Mouse (Mus musculus) hindbrain, embryonic 14.5 days (tissue): ENCODE measurements around the gene Actl10. TPM values are rescaled to one million over a fixed set of nuclear protein-coding genes. Genes with fewer than 3 reads are reported as not detected.

Experiments used
- ATAC-seq: fragments of 200-750 bp; cut with Nextera tagmentation; 2 replicates; pipeline ENCODE4 v1.8.0; 2017; ENCODE audit warnings: moderate number of reproducible peaks, mild to moderate bottlenecking, moderate TSS enrichment, moderate library complexity; ENCODE audit not compliant: low FRiP score
- DNase-seq: peaks from one replicate; pipeline ENCODE4 v3.0.0-alpha.2; 2015; ENCODE audit warnings: low spot score
- H3K27ac ChIP-seq: fragments of 300-500 bp; sonication (generic); 2 replicates; pipeline ENCODE4 v1.5.1; 2014; ENCODE audit warnings: mild to moderate bottlenecking, moderate library complexity
- H3K27me3 ChIP-seq: fragments of 300-500 bp; sonication (generic); 2 replicates; pipeline ENCODE4 v1.6.1; 2014; ENCODE audit warnings: mild to moderate bottlenecking, low read length, mixed read lengths; ENCODE audit not compliant: control insufficient read depth, insufficient read depth
- H3K36me3 ChIP-seq: fragments of 300-500 bp; sonication (generic); replicated peaks from 2 replicates; pipeline ENCODE4 v1.6.1; 2014; ENCODE audit not compliant: control insufficient read depth, insufficient read depth
- H3K4me1 ChIP-seq: fragments of 300-500 bp; sonication (generic); replicated peaks from 2 replicates; pipeline ENCODE4 v1.6.1; 2014; ENCODE audit warnings: antibody characterized with exemption, low read length, mixed read lengths; ENCODE audit not compliant: control insufficient read depth, insufficient read depth
- H3K4me2 ChIP-seq: fragments of 300-500 bp; sonication (generic); replicated peaks from 2 replicates; pipeline ENCODE4 v1.6.1; 2014; ENCODE audit warnings: mild to moderate bottlenecking, moderate library complexity
- H3K4me3 ChIP-seq: fragments of 300-500 bp; sonication (generic); replicated peaks from 2 replicates; pipeline ENCODE4 v1.5.1; 2014; ENCODE audit warnings: mild to moderate bottlenecking, low read length
- H3K9ac ChIP-seq: fragments of 300-500 bp; sonication (generic); 2 replicates; pipeline ENCODE4 v1.6.1; 2014
- H3K9me3 ChIP-seq: fragments of 300-500 bp; sonication (generic); 2 replicates; pipeline ENCODE4 v1.6.1; 2016; ENCODE audit warnings: low read length; ENCODE audit not compliant: control insufficient read depth
- WGBS: fragments of 180-500 bp; shearing (Covaris S2); extraction: QIAGEN DNeasy Blood & Tissue Kit; methylation state at CpG from one replicate; pipeline ENCODE4 v1.1.7; 2014; 5-methylcytosine and 5-hydroxymethylcytosine counted together
- polyA plus RNA-seq: library from polyadenylated mRNA; unstranded; fragments of >200 nt; fragmentation: Nextera tagmentation; extraction: Ambion mirVana; gene quantifications from 2 replicates; pipeline ENCODE4 v1.2.1, GENCODE M21; 2014

Gene Actl10
- polyA plus RNA-seq, 1 experiment from 2014 or later: 0.12 TPM

DNA sequence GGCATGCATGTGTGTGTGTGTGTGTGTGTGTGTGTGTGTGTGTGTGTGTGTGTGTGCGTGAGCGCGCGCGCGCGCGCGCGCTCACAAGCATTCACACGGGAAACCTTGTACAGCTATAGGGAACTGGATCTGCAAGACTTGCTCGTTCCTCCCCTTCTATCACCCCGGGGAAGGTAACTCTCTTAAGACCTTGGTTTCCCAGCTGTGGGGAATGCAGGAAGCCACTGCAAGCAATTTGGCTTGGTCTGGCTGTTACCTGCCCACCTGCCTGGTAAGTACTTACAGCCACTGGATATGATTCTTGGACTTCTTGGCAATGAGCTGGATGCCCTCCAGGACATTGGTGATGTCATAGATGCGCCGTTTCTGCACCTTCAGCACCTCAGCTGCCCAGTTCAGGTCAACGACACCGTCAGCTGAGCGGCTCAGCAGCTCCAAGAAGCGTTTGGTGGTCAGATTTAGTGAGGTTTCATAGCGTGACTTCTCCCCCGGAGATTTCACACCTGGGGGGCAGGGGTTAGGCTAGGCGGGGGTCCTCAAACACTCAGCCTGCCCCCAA is 12.1 kb downstream of the Actl10 start:
- DNase-seq (no peak), ATAC-seq (no peak)
- H3K4me1 ChIP-seq: peaks cover 8% of the 10 kb centered on the region; the same call in 1 of the 2 replicates
- no peaks in the 10 kb centered on the region for H3K27me3 ChIP-seq
- WGBS: 91% methylated on average over 22 of the region's 22 CpGs
- H3K4me3 ChIP-seq: no peak overlapping the region
- H3K9me3 ChIP-seq: no peaks in the 10 kb centered on the region
- peaks cover 9% of the 10 kb centered on the region for H3K36me3 ChIP-seq
- no peak overlapping the region for H3K4me2 ChIP-seq
- H3K9ac ChIP-seq: no peak overlapping the region
- no peak overlapping the region for H3K27ac ChIP-seq

DNA sequence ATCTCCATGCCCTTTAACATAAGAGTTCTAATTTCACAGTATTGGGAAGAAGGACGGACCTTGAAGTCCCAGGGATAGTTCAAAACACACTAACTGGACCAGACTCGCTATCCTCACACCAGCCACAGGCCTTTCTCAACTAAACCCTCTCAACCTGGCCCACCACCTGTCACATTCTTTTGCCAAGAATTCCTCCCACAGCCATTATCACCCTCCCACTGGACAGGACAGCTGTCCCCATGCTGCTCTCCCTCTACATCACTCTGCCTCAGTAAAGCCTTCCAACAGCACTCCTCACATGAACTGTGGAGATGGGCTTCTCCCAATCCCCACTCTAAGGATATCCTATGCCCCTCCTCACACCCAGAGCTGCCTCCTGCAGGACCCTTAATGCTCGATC is 14.0 kb downstream of the Actl10 start:
- ATAC-seq: no peak
- no peak overlapping the region for H3K27ac ChIP-seq
- no peaks in the 10 kb centered on the region for H3K9me3 ChIP-seq
- no peak overlapping the region for H3K4me3 ChIP-seq
- 0 out of 2 replicates have a peak, but pooled peaks cover 4% of the 10 kb centered on the region for H3K4me1 ChIP-seq
- peaks cover 9% of the 10 kb centered on the region for H3K36me3 ChIP-seq
- DNase-seq: no peak
- H3K27me3 ChIP-seq: no peaks in the 10 kb centered on the region
- 72% methylated on average over 3 of the region's 3 CpGs for WGBS
- no peak overlapping the region for H3K4me2 ChIP-seq
- H3K9ac ChIP-seq: no peak overlapping the region

DNA sequence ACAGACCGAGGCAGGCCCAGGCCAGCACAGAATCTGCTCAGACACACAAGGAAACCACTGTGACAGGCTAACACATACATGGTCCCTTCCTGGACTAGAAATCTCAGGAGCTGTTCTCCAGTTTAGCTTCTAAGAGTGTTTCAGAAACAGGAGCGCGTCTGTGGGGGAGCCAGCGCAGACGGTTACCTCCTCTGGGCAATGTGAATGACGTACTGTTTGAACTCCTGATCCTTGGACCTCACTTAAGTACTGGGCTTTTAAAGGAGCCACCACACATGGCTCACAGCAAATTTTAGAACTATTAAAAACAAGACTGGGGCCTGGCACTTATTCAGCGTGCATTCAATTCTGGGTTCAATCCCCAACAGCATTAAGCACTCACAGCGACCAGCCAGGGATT is 15.1 kb downstream of the Actl10 start:
- H3K9ac ChIP-seq: no peak overlapping the region
- DNase-seq: no peak
- H3K4me2 ChIP-seq: no peak overlapping the region
- 45% methylated on average over 8 of the region's 8 CpGs for WGBS
- no peak overlapping the region for H3K27ac ChIP-seq
- H3K4me3 ChIP-seq: no peak overlapping the region
- no peaks in the 10 kb centered on the region for H3K27me3 ChIP-seq
- ATAC-seq: no peak
- no peaks in the 10 kb centered on the region for H3K9me3 ChIP-seq
- H3K4me1 ChIP-seq: 0 out of 2 replicates have a peak, but pooled peaks cover 4% of the 10 kb centered on the region
- peaks cover 9% of the 10 kb centered on the region; the same call in 1 of the 2 replicates for H3K36me3 ChIP-seq

DNA sequence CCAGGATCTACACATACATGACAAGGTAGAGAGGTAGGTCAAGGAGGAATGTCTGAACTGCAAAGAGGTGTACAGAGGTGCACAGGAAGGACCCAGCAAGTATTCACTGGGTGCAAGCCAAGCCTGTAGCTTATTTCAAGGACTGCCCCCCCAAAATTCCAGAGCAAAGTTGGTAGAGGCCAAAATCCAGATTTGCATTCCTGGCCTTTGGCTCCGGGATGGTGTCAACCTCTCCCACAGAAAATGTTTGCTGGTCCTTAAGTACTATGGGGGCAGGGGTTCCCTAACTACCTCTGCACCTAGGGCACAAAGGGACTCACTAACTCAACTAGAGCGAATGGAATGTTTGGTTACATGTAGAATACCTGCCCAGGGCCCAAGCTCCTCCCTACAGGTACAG is 16.2 kb downstream of the Actl10 start:
- 65% methylated on average over 2 of the region's 2 CpGs for WGBS
- no peak for ATAC-seq
- Histone ChIP-seq H3K9ac (no peak overlapping the region), H3K4me1 (0 out of 2 replicates have a peak, but pooled peaks cover 4% of the 10 kb centered on the region), H3K9me3 (no peaks in the 10 kb centered on the region), H3K27me3 (no peaks in the 10 kb centered on the region), H3K36me3 (peaks cover 8% of the 10 kb centered on the region; the same call in 1 of the 2 replicates), H3K4me3 (no peak overlapping the region), H3K27ac (peak overlapping the region; percentile 47; the same call in 1 of the 2 replicates), H3K4me2 (peak overlapping the region; percentile 94)
- DNase-seq: no peak

DNA sequence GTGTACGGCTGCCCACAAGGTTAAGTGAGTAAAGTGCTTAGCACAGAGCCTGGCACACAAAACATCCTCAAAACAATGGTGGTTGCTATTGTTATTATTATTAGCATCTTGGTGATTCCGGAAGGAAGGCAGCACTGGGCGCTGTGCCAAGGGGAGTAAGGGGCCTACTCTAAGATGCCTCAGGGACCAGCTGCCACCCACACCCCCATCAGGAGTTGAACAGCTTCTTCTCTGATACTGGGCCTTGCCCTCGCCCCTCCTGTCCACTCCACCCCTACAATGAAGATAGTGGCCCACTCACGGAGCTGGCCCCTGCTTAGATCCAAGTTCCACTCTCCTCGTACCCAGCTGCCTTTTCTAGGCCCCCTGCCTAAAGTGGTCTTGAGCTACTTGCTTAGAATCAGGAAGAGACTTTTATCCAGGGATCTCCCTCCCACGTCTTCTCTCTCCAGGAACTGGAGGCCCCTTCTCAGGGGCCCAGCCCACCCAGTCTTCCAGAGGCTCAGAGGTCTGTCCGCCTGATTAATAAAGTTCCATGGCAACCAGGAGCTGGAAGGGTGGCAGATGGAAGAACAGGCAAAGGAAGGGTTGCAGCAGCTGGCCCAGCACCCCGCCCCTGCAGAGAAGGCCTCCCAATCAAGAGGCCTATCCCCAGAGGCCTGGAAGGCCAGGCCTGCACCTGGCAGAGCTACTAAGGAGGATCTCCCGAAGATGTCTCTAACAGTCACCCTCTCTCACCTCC is 16.9 kb downstream of the Actl10 start:
- no peak overlapping the region for H3K9ac ChIP-seq
- H3K4me3 ChIP-seq: peak overlapping the region; percentile 74
- H3K36me3 ChIP-seq: 0 out of 2 replicates have a peak, but pooled peaks cover under 1% of the 10 kb centered on the region
- DNase-seq (no peak), ATAC-seq (no peak)
- 0 out of 2 replicates have a peak, but pooled peaks cover 4% of the 10 kb centered on the region for H3K4me1 ChIP-seq
- H3K9me3 ChIP-seq: no peaks in the 10 kb centered on the region
- WGBS: 6% methylated on average over 10 of the region's 10 CpGs
- H3K4me2 ChIP-seq: peak overlapping the region; percentile 94
- no peaks in the 10 kb centered on the region for H3K27me3 ChIP-seq
- peak overlapping the region; percentile 47 for H3K27ac ChIP-seq

DNA sequence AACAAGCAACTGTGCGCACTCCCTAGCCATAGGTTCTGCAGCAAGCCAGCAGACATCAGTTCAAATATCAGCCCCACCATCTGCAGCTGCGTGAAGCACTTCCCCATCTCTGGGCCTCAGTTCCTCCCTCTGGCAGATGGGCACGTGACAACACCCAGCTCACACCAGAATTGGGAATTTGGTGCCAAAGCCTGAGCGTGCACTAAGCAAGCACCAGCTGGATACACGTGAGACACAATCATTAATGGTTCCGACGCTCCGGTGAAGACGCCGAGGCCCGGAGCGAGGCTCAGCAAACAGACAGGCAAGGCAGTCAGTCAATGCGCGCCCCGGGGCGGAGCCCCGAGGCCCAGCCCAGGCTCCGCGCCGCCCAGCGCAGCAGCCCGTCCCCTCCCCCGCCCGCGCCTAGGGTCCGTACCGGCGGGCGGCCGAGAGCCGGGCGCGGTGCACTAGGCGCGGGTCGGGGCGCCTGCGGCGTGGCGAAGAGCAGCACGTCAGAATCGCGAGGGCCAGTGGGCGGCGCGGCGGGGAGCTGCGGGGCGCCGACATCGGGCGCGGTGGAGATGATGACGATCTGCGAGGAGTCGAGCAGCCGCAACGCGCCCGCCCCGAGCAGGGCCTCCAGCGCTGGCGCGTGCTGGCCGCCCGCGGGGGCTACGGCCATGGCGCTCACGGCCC is 17.6 kb downstream of the Actl10 start:
- under 1% methylated on average over 59 of the region's 70 CpGs for WGBS
- H3K4me1 ChIP-seq: 0 out of 2 replicates have a peak, but pooled peaks cover 4% of the 10 kb centered on the region
- no peaks in the 10 kb centered on the region for H3K27me3 ChIP-seq
- peak overlapping the region; percentile 94 for H3K4me2 ChIP-seq
- H3K36me3 ChIP-seq: no peaks in the 10 kb centered on the region
- ATAC-seq: peak; percentile 49
- no peak for DNase-seq
- H3K9me3 ChIP-seq: no peaks in the 10 kb centered on the region
- H3K4me3 ChIP-seq: peak overlapping the region; percentile 74
- peak overlapping the region; percentile 54 for H3K9ac ChIP-seq
- peak overlapping the region; percentile 47 for H3K27ac ChIP-seq

DNA sequence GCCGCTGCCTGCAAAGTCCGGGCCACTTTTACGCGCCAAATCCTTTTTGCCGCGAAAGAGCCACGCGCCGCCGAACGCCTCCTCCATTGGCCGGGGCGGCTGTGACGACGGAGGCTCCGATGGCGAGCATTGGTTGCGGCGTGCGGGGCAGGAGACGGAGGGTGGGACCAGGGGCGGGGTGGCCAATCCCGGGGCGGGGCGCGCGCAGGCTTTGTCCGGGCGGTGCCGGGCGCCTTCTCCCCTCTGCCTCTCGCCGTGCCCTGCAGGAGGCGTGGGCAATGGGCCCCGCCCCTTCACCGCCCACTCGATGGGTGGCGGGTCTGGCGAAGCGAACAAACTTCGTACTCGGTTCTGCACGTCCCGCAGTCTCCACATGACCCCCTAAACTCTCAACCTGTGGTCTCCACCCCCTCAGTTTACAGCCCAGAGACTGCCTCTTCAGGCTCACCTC is 18.3 kb downstream of the Actl10 start, which contains the start of gene E2f1:
TSS of gene E2f1 (minus strand) at position 57 of the 451 bp plus-strand sequence.
- under 1% methylated on average over 42 of the region's 44 CpGs for WGBS
- peak; percentile 99 for ATAC-seq

DNA sequence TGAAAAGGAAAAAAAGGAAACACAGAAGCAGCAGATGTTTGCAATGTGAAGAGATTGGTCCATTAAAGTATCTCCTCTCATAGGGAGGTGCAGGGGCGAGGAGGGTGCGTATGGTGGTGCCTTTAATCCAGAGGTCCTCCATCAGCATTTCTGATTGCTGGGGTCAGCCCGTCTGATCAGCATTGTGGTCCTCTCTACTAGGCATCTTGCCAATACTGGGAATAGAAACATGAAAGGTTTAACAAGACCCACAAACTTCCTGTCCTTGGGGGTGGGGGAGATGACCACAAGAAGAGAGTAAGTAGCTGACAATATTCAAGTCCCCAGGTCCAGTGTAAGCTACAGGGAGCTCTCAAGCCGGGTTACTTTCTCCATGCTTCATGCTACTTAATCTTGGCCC is 19.1 kb downstream of the Actl10 start:
- Histone ChIP-seq H3K4me3 (no peak overlapping the region), H3K4me2 (peak overlapping the region; percentile 94), H3K9me3 (no peaks in the 10 kb centered on the region), H3K4me1 (0 out of 2 replicates have a peak, but pooled peaks cover 4% of the 10 kb centered on the region), H3K27me3 (no peaks in the 10 kb centered on the region), H3K27ac (peak overlapping the region; percentile 50; the same call in 1 of the 2 replicates), H3K9ac (no peak overlapping the region), H3K36me3 (no peaks in the 10 kb centered on the region)
- DNase-seq: no peak
- ATAC-seq: no peak
- WGBS: 62% methylated on average over 4 of the region's 4 CpGs

More for the DNA sequence above, 18.3 kb downstream of the Actl10 start, which contains the start of gene E2f1:
- H3K4me1 ChIP-seq: 0 out of 2 replicates have a peak, but pooled peaks cover 4% of the 10 kb centered on the region
- H3K27me3 ChIP-seq: no peaks in the 10 kb centered on the region
- H3K4me2 ChIP-seq: peak within 1 kb of the TSS; percentile 94
- DNase-seq: peak; percentile 94
- peak within 1 kb of the TSS; percentile 54 for H3K9ac ChIP-seq
- H3K27ac ChIP-seq: peak within 1 kb of the TSS; percentile 50
- peak within 1 kb of the TSS; percentile 74 for H3K4me3 ChIP-seq
- no peaks in the 10 kb centered on the region for H3K9me3 ChIP-seq
- no peaks in the 10 kb centered on the region for H3K36me3 ChIP-seq

DNA sequence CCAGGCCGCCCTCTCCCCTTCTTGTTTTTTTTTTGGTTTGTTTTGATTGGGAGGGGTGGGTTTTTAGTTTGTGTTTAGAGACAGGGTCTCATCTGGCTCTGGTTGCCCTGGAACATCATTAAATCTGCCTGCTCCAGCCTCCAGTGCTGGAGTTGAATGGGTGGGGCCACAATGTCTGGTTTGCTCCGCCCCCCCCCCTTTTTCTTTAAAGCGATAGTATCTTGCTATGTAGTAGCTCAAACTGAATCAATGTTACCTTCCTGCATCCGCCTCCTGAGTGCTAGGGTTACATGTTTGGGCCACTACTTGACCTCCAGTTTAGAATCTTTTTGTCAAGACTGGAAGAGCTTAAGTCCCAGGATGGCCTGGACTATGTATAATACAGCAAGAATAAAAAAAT is 19.7 kb downstream of the Actl10 start:
- no peak overlapping the region for H3K9ac ChIP-seq
- H3K4me3 ChIP-seq: no peak overlapping the region
- no peaks in the 10 kb centered on the region for H3K36me3 ChIP-seq
- no peak overlapping the region for H3K27ac ChIP-seq
- no peak for ATAC-seq
- H3K27me3 ChIP-seq: no peaks in the 10 kb centered on the region
- WGBS: 80% methylated on average over 4 of the region's 4 CpGs
- DNase-seq: no peak
- H3K4me2 ChIP-seq: no peak overlapping the region
- H3K4me1 ChIP-seq: 0 out of 2 replicates have a peak, but pooled peaks cover 4% of the 10 kb centered on the region
- no peaks in the 10 kb centered on the region for H3K9me3 ChIP-seq
